Mouse (Mus musculus) erythroid progenitor cell, adult 5-6 weeks (primary cell): ENCODE measurements around the gene 4930558K02Rik. TPM values are rescaled to one million over a fixed set of nuclear protein-coding genes. Genes with fewer than 3 reads are reported as not detected.

Experiments
- ATAC-seq: replicated peaks from 2 replicates; pipeline ENCODE4 v1.8.0; 2016; ENCODE audit warnings: moderate number of reproducible peaks, mild to moderate bottlenecking, moderate TSS enrichment, inconsistent platforms; ENCODE audit not compliant: poor library complexity, low FRiP score, severe bottlenecking
- total RNA-seq, 2 experiments: library from RNA; stranded (forward) in 1 of 2; stranded (reverse) in 1 of 2; fragments of 150-400 nt in 1 of 2; fragments of 186-747, 209-891 nt in 1 of 2; gene quantifications; 2 replicates each; pipeline versions ENCODE4 v1.2.3 to v1.2.4; 2015 to 2017; ENCODE audit warnings: low replicate concordance in 2 of 2

The 4930558K02Rik gene
- total RNA-seq, 2 experiments from 2014 or later = not detected

GRCm38 (mm10) chr1:161957964-161958950 lies 21.2 kb downstream of the 4930558K02Rik start:
- no peak for ATAC-seq

- no peak for ATAC-seq
Measured at GRCm38 (mm10) chr1:161955846-161956245, 23.6 kb downstream of the 4930558K02Rik start.

GRCm38 (mm10) chr1:161952599-161952998 lies 26.8 kb downstream of the 4930558K02Rik start:
- ATAC-seq = no peak

- no peak for ATAC-seq
Measured at GRCm38 (mm10) chr1:161951009-161951779, 28.2 kb downstream of the 4930558K02Rik start.

GRCm38 (mm10) chr1:161942082-161942481 lies 37.4 kb downstream of the 4930558K02Rik start:
- no peak for ATAC-seq

- no peak for ATAC-seq
Measured at GRCm38 (mm10) chr1:161932286-161932685, 47.1 kb downstream of the 4930558K02Rik start.

- ATAC-seq = no peak
Measured at GRCm38 (mm10) chr1:161931817-161932216, 47.6 kb downstream of the 4930558K02Rik start.

GRCm38 (mm10) chr1:161931313-161931712 lies 48.1 kb downstream of the 4930558K02Rik start:
- ATAC-seq = no peak

- ATAC-seq = no peak
Measured at GRCm38 (mm10) chr1:161927976-161928375, 51.5 kb downstream of the 4930558K02Rik start.

GRCm38 (mm10) chr1:161925281-161925805 lies 54.1 kb downstream of the 4930558K02Rik start:
- ATAC-seq = no peak

GRCm38 (mm10) chr1:161924321-161924720 lies 55.1 kb downstream of the 4930558K02Rik start:
- ATAC-seq = no peak

GRCm38 (mm10) chr1:161921928-161922327 lies 57.5 kb downstream of the 4930558K02Rik start:
- ATAC-seq = no peak

GRCm38 (mm10) chr1:161920475-161921454 lies 58.7 kb downstream of the 4930558K02Rik start:
- ATAC-seq = no peak

GRCm38 (mm10) chr1:161919594-161919993 lies 59.8 kb downstream of the 4930558K02Rik start:
- no peak for ATAC-seq

- ATAC-seq = no peak
Measured at GRCm38 (mm10) chr1:161918682-161919372, 60.6 kb downstream of the 4930558K02Rik start.

GRCm38 (mm10) chr1:161917940-161918484 lies 61.4 kb downstream of the 4930558K02Rik start:
- ATAC-seq = no peak

- ATAC-seq = no peak
Measured at GRCm38 (mm10) chr1:161916036-161916435, 63.4 kb downstream of the 4930558K02Rik start.

- ATAC-seq = no peak
Measured at GRCm38 (mm10) chr1:161913648-161913984, 65.8 kb downstream of the 4930558K02Rik start.
